ENCODE assay signal across 8 mouse cellular contexts in genomic region chr8:70773833-70774232, GRCm38 (mm10). TPM values are rescaled to one million over a fixed set of nuclear protein-coding genes. Genes with fewer than 3 reads are reported as not detected.
DNase-seq lines count a peak whose midpoint lies in the region; ATAC-seq lines count a peak whose summit lies in the region.

No protein-coding gene starts in this region.

- 35% methylated on average over 9 of the region's 9 CpGs for WGBS in embryonic facial prominence, embryonic 15.5 days
- WGBS in heart, embryonic 14.5 days: 36% methylated on average over 9 of the region's 9 CpGs
- 63% methylated on average over 9 of the region's 9 CpGs for WGBS in kidney, embryonic 16.5 days

- peak overlapping the region; percentile 69 for H3K27ac ChIP-seq in embryonic facial prominence, embryonic 15.5 days (replicated peaks)
- peak overlapping the region in 1 of 2 experiments; percentile 59; a peak in 2 of 4 replicates for H3K27ac ChIP-seq in heart, embryonic 14.5 days (replicated peaks in 1 of 2; ENCODE audit: control insufficient read depth in 1 of 2, insufficient read depth in 1 of 2, low read depth in 2 of 2, low read length in 2 of 2)
- H3K27ac ChIP-seq in kidney, embryonic 16.5 days (ENCODE audit: low read length): 0 out of 2 replicates have a peak overlapping the region, but pooled peaks have one; percentile 6

- no peaks in the 10 kb centered on the region for H3K9me3 ChIP-seq in embryonic facial prominence, embryonic 15.5 days (replicated peaks)
- H3K9me3 ChIP-seq in heart, embryonic 14.5 days (ENCODE audit: control insufficient read depth, low read length): no peaks in the 10 kb centered on the region
- H3K9me3 ChIP-seq in kidney, embryonic 16.5 days (ENCODE audit: low read length): no peaks in the 10 kb centered on the region

- DNase-seq in right cerebral cortex, adult 18-20 months: peak; percentile 83
- no peak for DNase-seq in right cerebral cortex, adult 2 months (ENCODE audit: low spot score in 2 of 2)
- peak; percentile 81 for DNase-seq in lung, postnatal 14 days
- DNase-seq in testis, postnatal 10 days (ENCODE audit: low spot score): peak; percentile 83
- DNase-seq in embryo, embryonic 9.5 days (ENCODE audit: extremely low spot score): no peak

- H3K4me2 ChIP-seq in embryonic facial prominence, embryonic 15.5 days (replicated peaks): peak overlapping the region; percentile 38
- H3K4me2 ChIP-seq in heart, embryonic 14.5 days (ENCODE audit: low read length): 0 out of 2 replicates have a peak overlapping the region, but pooled peaks have one; percentile 12
- no peak overlapping the region for H3K4me2 ChIP-seq in kidney, embryonic 16.5 days (replicated peaks; ENCODE audit: low read depth, low read length)

- H3K4me3 ChIP-seq in embryonic facial prominence, embryonic 15.5 days (replicated peaks): peak overlapping the region; percentile 2; the same call in 1 of the 2 replicates
- no peak overlapping the region; a peak in 1 of 4 replicates for H3K4me3 ChIP-seq in heart, embryonic 14.5 days (ENCODE audit: control insufficient read depth in 1 of 2, insufficient read depth in 1 of 2, low read depth in 1 of 2, low read length in 2 of 2)
- H3K4me3 ChIP-seq in kidney, embryonic 16.5 days (ENCODE audit: low read length): no peak overlapping the region

- H3K9ac ChIP-seq in embryonic facial prominence, embryonic 15.5 days: 0 out of 2 replicates have a peak overlapping the region, but pooled peaks have one; percentile 5
- H3K9ac ChIP-seq in heart, embryonic 14.5 days (ENCODE audit: low read length): peak overlapping the region; percentile 52
- peak overlapping the region; percentile 42 for H3K9ac ChIP-seq in kidney, embryonic 16.5 days (replicated peaks; ENCODE audit: low read length)

- H3K27me3 ChIP-seq in embryonic facial prominence, embryonic 15.5 days: no peaks in the 10 kb centered on the region
- H3K27me3 ChIP-seq in heart, embryonic 14.5 days (ENCODE audit: control insufficient read depth, insufficient read depth, low read length): no peaks in the 10 kb centered on the region
- H3K27me3 ChIP-seq in kidney, embryonic 16.5 days (ENCODE audit: insufficient read depth, low read length): no peaks in the 10 kb centered on the region

- ATAC-seq in embryonic facial prominence, embryonic 15.5 days (ENCODE audit: insufficient number of reproducible peaks, low FRiP score, low TSS enrichment, low read depth): peak; percentile 20; the same call in 1 of the 2 replicates
- ATAC-seq in heart, embryonic 14.5 days (ENCODE audit: insufficient number of reproducible peaks, insufficient read depth, low FRiP score, low read depth): peak; percentile 27; the same call in 1 of the 2 replicates
- ATAC-seq in kidney, embryonic 16.5 days (ENCODE audit: low FRiP score, low TSS enrichment): no peak

- peaks cover 56% of the 10 kb centered on the region for H3K4me1 ChIP-seq in embryonic facial prominence, embryonic 15.5 days
- peaks cover 22 to 36% of the 10 kb centered on the region in 2 experiments for H3K4me1 ChIP-seq in heart, embryonic 14.5 days (ENCODE audit: control insufficient read depth in 2 of 2, insufficient read depth in 2 of 2, low read length in 2 of 2)
- peaks cover 39% of the 10 kb centered on the region for H3K4me1 ChIP-seq in kidney, embryonic 16.5 days (ENCODE audit: insufficient read depth, low read length)

- peaks cover 38% of the 10 kb centered on the region for H3K36me3 ChIP-seq in embryonic facial prominence, embryonic 15.5 days
- H3K36me3 ChIP-seq in heart, embryonic 14.5 days (ENCODE audit: control insufficient read depth, insufficient read depth, low read length): peaks cover 58% of the 10 kb centered on the region
- H3K36me3 ChIP-seq in kidney, embryonic 16.5 days (ENCODE audit: insufficient read depth, low read length): peaks cover 41% of the 10 kb centered on the region

RNA-seq across cellular contexts. Expression of gene Pik3r2, which starts 2.7 kb away (rescaled TPM):
- 92.5 and 94.3 TPM in 2 replicates for polyA plus RNA-seq in embryonic facial prominence, embryonic 15.5 days (2015; fragmentation: Nextera tagmentation; extraction: Ambion mirVana)
- 23.1 and 26.7 TPM in 2 replicates for polyA plus RNA-seq in heart, embryonic 14.5 days (2014; fragmentation: Nextera tagmentation; extraction: Ambion mirVana)
- polyA plus RNA-seq in kidney, embryonic 16.5 days (2015; fragmentation: Nextera tagmentation; extraction: Ambion mirVana): 72.8 and 77.3 TPM in 2 replicates

RNA-seq across cellular contexts. Expression of gene Mpv17l2, which starts 13.1 kb away (rescaled TPM):
- polyA plus RNA-seq in embryonic facial prominence, embryonic 15.5 days (2015; fragmentation: Nextera tagmentation; extraction: Ambion mirVana): 41.7 and 42.3 TPM in 2 replicates
- polyA plus RNA-seq in heart, embryonic 14.5 days (2014; fragmentation: Nextera tagmentation; extraction: Ambion mirVana): 44.0 and 47.4 TPM in 2 replicates
- polyA plus RNA-seq in kidney, embryonic 16.5 days (2015; fragmentation: Nextera tagmentation; extraction: Ambion mirVana): 57.0 and 60.4 TPM in 2 replicates

RNA-seq across cellular contexts. Expression of gene Rab3a, which starts 19.4 kb away (rescaled TPM):
- polyA plus RNA-seq in embryonic facial prominence, embryonic 15.5 days (2015; fragmentation: Nextera tagmentation; extraction: Ambion mirVana): 22.7 and 28.6 TPM in 2 replicates
- 24.1 and 25.7 TPM in 2 replicates for polyA plus RNA-seq in heart, embryonic 14.5 days (2014; fragmentation: Nextera tagmentation; extraction: Ambion mirVana)
- polyA plus RNA-seq in kidney, embryonic 16.5 days (2015; fragmentation: Nextera tagmentation; extraction: Ambion mirVana): 20.9 and 22.0 TPM in 2 replicates

RNA-seq across cellular contexts. Expression of gene Mast3, which starts 31.0 kb away (rescaled TPM):
- polyA plus RNA-seq in embryonic facial prominence, embryonic 15.5 days (2015; fragmentation: Nextera tagmentation; extraction: Ambion mirVana): 19.1 and 20.2 TPM in 2 replicates
- polyA plus RNA-seq in heart, embryonic 14.5 days (2014; fragmentation: Nextera tagmentation; extraction: Ambion mirVana): 6.7 and 9.4 TPM in 2 replicates
- polyA plus RNA-seq in kidney, embryonic 16.5 days (2015; fragmentation: Nextera tagmentation; extraction: Ambion mirVana): 16.2 and 16.3 TPM in 2 replicates

RNA-seq across cellular contexts. Expression of gene Il12rb1, which starts 34.4 kb away (rescaled TPM):
- polyA plus RNA-seq in embryonic facial prominence, embryonic 15.5 days (2015; fragmentation: Nextera tagmentation; extraction: Ambion mirVana): 0.26 and 0.28 TPM in 2 replicates
- polyA plus RNA-seq in heart, embryonic 14.5 days (2014; fragmentation: Nextera tagmentation; extraction: Ambion mirVana): 0.09 TPM in 1 of 2 replicates, not detected in the other
- 0.05 and 0.12 TPM in 2 replicates for polyA plus RNA-seq in kidney, embryonic 16.5 days (2015; fragmentation: Nextera tagmentation; extraction: Ambion mirVana)

Comparison
In these comparisons a context has a peak if more than half of its experiments do, and no peak if none do; other contexts are left out.
1. DNase-seq: peak in right cerebral cortex, adult 18-20 months (single experiment), lung, postnatal 14 days (single experiment) and testis, postnatal 10 days (single experiment); none in right cerebral cortex, adult 2 months (0 of 2) and embryo, embryonic 9.5 days (single experiment).
2. Peak in every context shown above with its lines, with median percentiles within 50 percentile points of each other: H3K9ac ChIP-seq.